Mouse (Mus musculus): ENCODE data around the gene Commd4. TPM values are rescaled to one million over a fixed set of nuclear protein-coding genes. Genes with fewer than 3 reads are reported as not detected.

The Commd4 gene
- polyA plus RNA-seq, 1 experiment: 57.3 TPM

DNA sequence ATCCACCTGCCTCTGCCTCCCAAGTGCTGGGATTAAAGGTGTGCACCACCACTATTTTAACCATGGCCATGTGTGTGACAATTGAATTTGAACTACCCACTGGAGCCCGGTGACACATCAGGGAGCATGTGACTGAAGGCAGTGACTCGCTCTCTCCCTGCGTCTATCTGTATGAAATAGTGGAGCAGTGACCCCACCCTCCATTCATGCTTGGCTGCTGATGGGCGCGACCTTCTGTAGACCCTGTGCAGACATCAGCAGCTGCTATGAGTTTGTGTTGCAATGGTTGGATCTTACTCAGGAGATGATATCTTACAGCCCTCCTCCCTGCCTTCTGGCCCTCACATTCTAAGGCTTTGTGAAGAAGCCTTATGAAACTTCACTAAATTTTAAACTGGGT, 10.3 kb upstream of the Commd4 start:
- Histone ChIP-seq H3K27me3 (ENCODE audit: control insufficient read depth, insufficient read depth, insufficient read length) (peaks cover 8% of the 10 kb centered on the region), H3ac (ENCODE audit: control insufficient read depth, insufficient read length) (no peak overlapping the region), H3K36me3 (ENCODE audit: control insufficient read depth, insufficient read depth) (no peaks in the 10 kb centered on the region), H3K4me3 (no peak overlapping the region), H3K79me2 (ENCODE audit: control insufficient read depth, insufficient read depth) (no peaks in the 10 kb centered on the region), H3K4me2 (ENCODE audit: low read depth) (no peak overlapping the region)
- TF ChIP-seq MYOG (IDR thresholded peaks at IDR 0.05; ENCODE audit: control insufficient read depth in 1 of 3, insufficient read depth in 1 of 3, insufficient read length in 2 of 3, low read depth in 2 of 3) (no peak), SRF (IDR thresholded peaks at IDR 0.05; ENCODE audit: control insufficient read depth, insufficient read length, low read depth) (no peak), E2F4 (IDR thresholded peaks at IDR 0.05; ENCODE audit: insufficient read depth) (no peak), MYOD1 (IDR thresholded peaks at IDR 0.05; ENCODE audit: control insufficient read depth in 1 of 3, insufficient read length in 2 of 3, low read depth in 2 of 3) (no peak), MAX (IDR thresholded peaks at IDR 0.05; ENCODE audit: low read depth) (no peak), POLR2AphosphoS2 (IDR thresholded peaks at IDR 0.05; ENCODE audit: insufficient read length, low read depth) (no peak), TCF3 (IDR thresholded peaks at IDR 0.05; ENCODE audit: insufficient read length, low read depth) (no peak), POLR2A (IDR thresholded peaks at IDR 0.05; ENCODE audit: insufficient read length, low read depth) (no peak), USF1 (IDR thresholded peaks at IDR 0.05; ENCODE audit: low read depth) (no peak), REST (IDR thresholded peaks at IDR 0.05; ENCODE audit: insufficient read depth, insufficient read length) (no peak), TCF12 (IDR thresholded peaks at IDR 0.05; ENCODE audit: insufficient read depth, poor library complexity, severe bottlenecking) (no peak), CEBPB (IDR thresholded peaks at IDR 0.05; ENCODE audit: insufficient read depth, poor library complexity, severe bottlenecking) (no peak)

DNA sequence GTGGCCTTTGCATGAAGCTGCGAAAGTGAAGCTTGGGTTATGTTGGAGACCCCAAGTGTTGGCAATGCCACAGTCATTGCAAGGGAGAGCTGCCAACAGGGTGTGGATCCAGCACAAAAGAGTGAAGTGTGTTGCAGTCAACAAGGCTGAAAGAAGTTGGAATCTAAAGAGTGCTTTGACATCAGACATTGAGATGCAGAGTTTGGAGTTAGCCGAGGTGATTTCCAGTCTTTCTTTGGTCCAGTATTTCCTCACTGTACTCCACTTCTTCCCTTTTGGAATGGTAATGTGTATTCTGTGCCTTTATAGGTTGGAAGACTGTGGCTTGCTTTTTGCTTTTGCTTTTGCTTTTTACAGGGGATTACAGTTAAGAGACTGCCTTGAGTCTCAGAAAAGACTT, 8.0 kb upstream of the Commd4 start:
- Histone ChIP-seq H3K4me3 (no peak overlapping the region), H3ac (ENCODE audit: control insufficient read depth, insufficient read length) (no peak overlapping the region), H3K36me3 (ENCODE audit: control insufficient read depth, insufficient read depth) (no peaks in the 10 kb centered on the region), H3K4me2 (ENCODE audit: low read depth) (no peak overlapping the region), H3K27me3 (ENCODE audit: control insufficient read depth, insufficient read depth, insufficient read length) (no peaks in the 10 kb centered on the region), H3K79me2 (ENCODE audit: control insufficient read depth, insufficient read depth) (no peaks in the 10 kb centered on the region)
- no peak for TF ChIP-seq MYOD1 (IDR thresholded peaks at IDR 0.05; ENCODE audit: control insufficient read depth in 1 of 3, insufficient read length in 2 of 3, low read depth in 2 of 3)
- no peak for TF ChIP-seq MYOG (IDR thresholded peaks at IDR 0.05; ENCODE audit: control insufficient read depth in 1 of 3, insufficient read depth in 1 of 3, insufficient read length in 2 of 3, low read depth in 2 of 3)
- no peak for TF ChIP-seq POLR2AphosphoS2 (IDR thresholded peaks at IDR 0.05; ENCODE audit: insufficient read length, low read depth)
- no peak for TF ChIP-seq CEBPB (IDR thresholded peaks at IDR 0.05; ENCODE audit: insufficient read depth, poor library complexity, severe bottlenecking)

DNA sequence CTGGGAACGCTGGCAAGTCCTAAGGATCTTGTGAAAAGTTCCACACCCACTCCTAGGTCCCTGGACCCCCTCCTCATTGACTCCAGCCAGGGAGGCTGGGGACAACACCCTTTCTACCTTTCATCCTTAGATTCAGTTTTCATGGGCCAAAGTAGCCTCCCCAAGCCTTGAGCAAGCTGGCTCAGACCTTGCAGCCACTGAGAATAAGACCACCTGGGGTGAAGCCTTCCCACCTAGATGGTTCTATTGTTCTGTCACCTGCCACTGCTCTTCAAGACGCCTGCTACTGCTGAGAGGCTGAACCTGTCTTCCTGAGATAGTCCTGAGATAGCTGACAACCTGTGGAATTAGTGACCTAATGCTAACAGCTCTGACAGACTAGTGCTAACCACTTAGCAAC, 5.0 kb upstream of the Commd4 start:
- no peaks in the 10 kb centered on the region for H3K27me3 ChIP-seq (ENCODE audit: control insufficient read depth, insufficient read depth, insufficient read length)
- no peak overlapping the region for H3ac ChIP-seq (ENCODE audit: control insufficient read depth, insufficient read length)
- TF ChIP-seq CEBPB (IDR thresholded peaks at IDR 0.05; ENCODE audit: insufficient read depth, poor library complexity, severe bottlenecking) (no peak), E2F4 (IDR thresholded peaks at IDR 0.05; ENCODE audit: insufficient read depth) (no peak), TCF12 (IDR thresholded peaks at IDR 0.05; ENCODE audit: insufficient read depth, poor library complexity, severe bottlenecking) (no peak), MAX (IDR thresholded peaks at IDR 0.05; ENCODE audit: low read depth) (no peak), USF1 (IDR thresholded peaks at IDR 0.05; ENCODE audit: low read depth) (no peak), POLR2A (IDR thresholded peaks at IDR 0.05; ENCODE audit: insufficient read length, low read depth) (no peak), MYOG (IDR thresholded peaks at IDR 0.05; ENCODE audit: control insufficient read depth in 1 of 3, insufficient read depth in 1 of 3, insufficient read length in 2 of 3, low read depth in 2 of 3) (no peak), REST (IDR thresholded peaks at IDR 0.05; ENCODE audit: insufficient read depth, insufficient read length) (no peak), TCF3 (IDR thresholded peaks at IDR 0.05; ENCODE audit: insufficient read length, low read depth) (no peak), POLR2AphosphoS2 (IDR thresholded peaks at IDR 0.05; ENCODE audit: insufficient read length, low read depth) (no peak)
- H3K36me3 ChIP-seq (ENCODE audit: control insufficient read depth, insufficient read depth): no peaks in the 10 kb centered on the region
- no peak overlapping the region for H3K4me3 ChIP-seq
- H3K4me2 ChIP-seq (ENCODE audit: low read depth): no peak overlapping the region
- H3K79me2 ChIP-seq (ENCODE audit: control insufficient read depth, insufficient read depth): no peaks in the 10 kb centered on the region

DNA sequence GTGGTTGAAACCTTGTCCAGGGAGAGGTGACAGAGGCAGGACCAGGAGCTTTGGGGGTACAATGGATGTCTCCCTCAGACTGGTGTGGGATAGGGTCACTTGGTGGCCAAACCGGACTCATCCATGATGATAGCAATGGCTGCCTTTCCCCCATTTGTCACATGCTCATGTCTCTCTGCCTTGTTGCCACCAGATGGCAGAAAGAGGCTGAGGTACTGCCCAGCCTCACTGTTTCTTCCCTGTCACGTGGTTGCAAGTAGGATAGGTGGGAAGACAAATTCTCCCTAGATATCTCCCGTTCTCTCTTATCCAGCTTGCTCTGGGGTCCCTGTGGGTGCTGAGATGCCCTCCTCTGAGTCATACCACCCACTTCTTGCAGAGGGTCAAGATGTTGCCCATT, 4.4 kb upstream of the Commd4 start:
- no peaks in the 10 kb centered on the region for H3K79me2 ChIP-seq (ENCODE audit: control insufficient read depth, insufficient read depth)
- no peaks in the 10 kb centered on the region for H3K27me3 ChIP-seq (ENCODE audit: control insufficient read depth, insufficient read depth, insufficient read length)
- no peak overlapping the region for H3K4me3 ChIP-seq
- no peak overlapping the region for H3ac ChIP-seq (ENCODE audit: control insufficient read depth, insufficient read length)
- peak overlapping the region; percentile 10 for H3K4me2 ChIP-seq (ENCODE audit: low read depth)
- no peak for TF ChIP-seq MAX (IDR thresholded peaks at IDR 0.05; ENCODE audit: low read depth)
- peak; percentile 94 for TF ChIP-seq USF1 (IDR thresholded peaks at IDR 0.05; ENCODE audit: low read depth)
- H3K36me3 ChIP-seq (ENCODE audit: control insufficient read depth, insufficient read depth): no peaks in the 10 kb centered on the region

DNA sequence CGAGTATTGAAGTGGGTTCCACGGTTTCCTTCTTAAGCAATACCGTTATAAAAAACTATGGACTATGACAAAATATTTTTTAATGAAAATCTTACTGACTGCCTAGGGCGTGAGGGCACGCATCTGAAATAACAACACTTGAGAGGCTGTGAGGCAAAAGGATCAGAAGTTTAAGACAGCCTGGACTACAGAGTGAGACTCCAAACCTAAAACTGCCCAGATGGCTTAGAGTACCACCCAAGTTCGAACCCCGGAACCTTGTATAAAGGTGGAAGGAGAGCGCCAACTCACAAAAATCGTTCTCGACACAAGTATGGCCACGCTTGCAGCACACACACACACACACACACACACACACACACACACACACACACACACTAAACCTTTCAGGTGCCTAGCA, 375 bp upstream of the Commd4 start:
- Histone ChIP-seq H3K4me3 (peak overlapping the region; percentile 29), H3K4me2 (ENCODE audit: low read depth) (peak overlapping the region; percentile 78), H3K27me3 (ENCODE audit: control insufficient read depth, insufficient read depth, insufficient read length) (no peaks in the 10 kb centered on the region), H3K79me2 (ENCODE audit: control insufficient read depth, insufficient read depth) (no peaks in the 10 kb centered on the region), H3ac (ENCODE audit: control insufficient read depth, insufficient read length) (no peak overlapping the region), H3K36me3 (ENCODE audit: control insufficient read depth, insufficient read depth) (no peaks in the 10 kb centered on the region)
- TF ChIP-seq E2F4 (IDR thresholded peaks at IDR 0.05; ENCODE audit: insufficient read depth) (no peak), REST (IDR thresholded peaks at IDR 0.05; ENCODE audit: insufficient read depth, insufficient read length) (no peak), SRF (IDR thresholded peaks at IDR 0.05; ENCODE audit: control insufficient read depth, insufficient read length, low read depth) (no peak), POLR2AphosphoS2 (IDR thresholded peaks at IDR 0.05; ENCODE audit: insufficient read length, low read depth) (no peak), MYOG (IDR thresholded peaks at IDR 0.05; ENCODE audit: control insufficient read depth in 1 of 3, insufficient read depth in 1 of 3, insufficient read length in 2 of 3, low read depth in 2 of 3) (no peak), TCF12 (IDR thresholded peaks at IDR 0.05; ENCODE audit: insufficient read depth, poor library complexity, severe bottlenecking) (no peak), MYOD1 (IDR thresholded peaks at IDR 0.05; ENCODE audit: control insufficient read depth in 1 of 3, insufficient read length in 2 of 3, low read depth in 2 of 3) (no peak), POLR2A (IDR thresholded peaks at IDR 0.05; ENCODE audit: insufficient read length, low read depth) (no peak), MAX (IDR thresholded peaks at IDR 0.05; ENCODE audit: low read depth) (no peak), TCF3 (IDR thresholded peaks at IDR 0.05; ENCODE audit: insufficient read length, low read depth) (no peak)
